Mouse (Mus musculus) retina, postnatal 1 day (tissue): ENCODE results near the gene Sdc4.

Source experiments
- DNase-seq: peaks from one replicate; pipeline ENCODE4 v3.0.0-alpha.2; 2012

Gene Sdc4

GRCm38 (mm10) chr2:164443460-164444000, at the start of gene Sdc4:
Gene Sdc4, minus strand, starts transcription at chr2:164443887.
- no peak for DNase-seq

GRCm38 (mm10) chr2:164487812-164488211, 44.1 kb upstream of the Sdc4 start:
- no peak for DNase-seq

- DNase-seq: no peak
Observed at GRCm38 (mm10) chr2:164487115-164487527, 43.4 kb upstream of the Sdc4 start.

GRCm38 (mm10) chr2:164486258-164487114, 42.8 kb upstream of the Sdc4 start:
- peak; percentile 75 for DNase-seq

DNA sequence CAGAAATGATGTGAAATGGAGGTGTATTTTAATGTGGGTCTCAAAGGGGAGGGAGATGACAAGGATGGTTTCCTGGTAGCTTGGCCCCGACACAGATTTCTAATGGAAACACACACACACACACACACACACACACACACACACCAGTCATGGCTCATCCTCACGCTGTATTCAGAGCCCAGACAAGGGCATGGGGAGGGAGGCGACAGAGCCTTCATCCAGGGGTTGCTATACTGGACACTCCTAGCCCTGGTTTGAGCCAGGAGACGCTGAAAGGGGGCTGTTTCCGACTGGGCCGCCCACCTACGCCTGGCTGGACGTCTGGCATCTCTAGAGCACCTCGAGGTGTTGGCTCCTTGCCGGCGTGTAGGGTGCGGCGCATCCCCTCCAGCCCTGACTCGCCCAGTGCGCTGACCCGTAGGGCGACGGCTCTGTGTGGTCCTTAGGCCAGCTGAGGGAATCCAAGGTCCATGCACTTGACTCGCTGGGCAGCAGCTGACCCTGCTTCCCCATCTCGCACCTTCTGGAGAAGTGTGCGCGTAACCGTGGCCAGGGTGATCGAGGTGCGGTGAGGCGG, 42.1 kb upstream of the Sdc4 start, which contains the start of gene Dbndd2:
Dbndd2 (plus strand) TSS at position 426 of the 577 bp plus-strand sequence.
- no peak for DNase-seq

DNA sequence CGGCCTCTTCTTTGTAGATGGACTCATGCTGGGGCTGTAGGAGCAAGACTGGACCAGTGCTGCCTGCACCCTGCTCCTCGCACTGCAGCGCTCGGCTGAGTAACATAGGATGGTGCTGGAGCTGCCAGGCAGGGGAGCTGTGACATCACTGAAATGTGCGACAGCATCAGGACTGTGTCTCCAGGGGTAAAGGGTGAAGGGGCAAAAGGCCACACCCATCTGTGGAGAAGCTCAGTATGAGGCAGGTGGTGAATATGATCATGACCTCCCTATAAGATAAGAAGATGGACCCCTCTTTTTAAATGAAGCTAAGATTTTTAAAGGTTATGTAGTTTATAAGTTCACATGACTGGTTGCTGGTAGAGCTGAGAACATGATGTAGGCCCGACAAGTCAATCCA, 29.9 kb upstream of the Sdc4 start, which contains the start of gene Trp53tg5:
Trp53tg5 (minus strand) TSS at position 101 of the 400 bp plus-strand sequence.
- DNase-seq: no peak

DNA sequence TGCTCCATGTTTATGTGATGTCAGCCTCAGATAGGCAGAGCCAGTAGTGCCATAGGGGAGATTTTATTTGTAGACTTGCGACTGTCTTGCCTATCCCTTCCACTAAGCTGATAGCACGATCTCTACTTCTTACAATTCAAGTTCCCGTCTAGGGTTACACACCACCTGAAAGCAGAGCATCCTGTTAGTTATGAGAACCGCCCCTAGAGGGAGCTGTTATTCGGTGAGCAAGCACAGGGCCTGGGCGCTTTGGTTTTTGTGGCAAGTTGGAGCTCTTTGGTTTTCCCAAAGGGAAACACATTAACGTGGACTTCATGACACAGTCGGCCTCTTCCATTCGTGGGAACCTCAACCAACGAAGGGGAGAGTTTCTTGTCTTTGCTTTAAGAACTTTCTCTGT, 26.6 kb upstream of the Sdc4 start:
- DNase-seq: peak; percentile 71

DNA sequence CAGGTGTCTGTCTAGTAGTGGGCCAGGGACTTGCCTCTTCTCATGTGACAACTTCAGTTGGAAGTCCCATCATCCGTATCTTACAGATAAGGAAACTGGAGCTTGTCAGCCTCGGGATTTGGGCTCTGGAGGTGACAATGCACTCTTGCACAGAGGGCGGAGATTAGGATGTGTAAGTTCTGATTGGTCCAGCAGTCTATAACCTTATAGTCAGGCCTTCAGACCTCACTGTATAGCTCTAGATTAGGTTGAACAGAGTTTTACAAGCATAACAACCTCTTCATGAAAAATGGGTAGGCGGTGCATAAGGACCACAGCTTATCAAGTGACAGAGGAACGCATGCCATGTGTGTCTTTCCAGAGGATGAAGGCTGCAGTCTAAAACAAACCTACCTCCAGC, 23.1 kb upstream of the Sdc4 start:
- DNase-seq: no peak

- DNase-seq: no peak
Observed at GRCm38 (mm10) chr2:164465161-164465560, 21.5 kb upstream of the Sdc4 start.

- DNase-seq: peak; percentile 99
Observed at GRCm38 (mm10) chr2:164460745-164461551, 17.3 kb upstream of the Sdc4 start, which contains the start of gene Gm20458. Gene Gm20458, plus strand, starts transcription at chr2:164460967.

DNA sequence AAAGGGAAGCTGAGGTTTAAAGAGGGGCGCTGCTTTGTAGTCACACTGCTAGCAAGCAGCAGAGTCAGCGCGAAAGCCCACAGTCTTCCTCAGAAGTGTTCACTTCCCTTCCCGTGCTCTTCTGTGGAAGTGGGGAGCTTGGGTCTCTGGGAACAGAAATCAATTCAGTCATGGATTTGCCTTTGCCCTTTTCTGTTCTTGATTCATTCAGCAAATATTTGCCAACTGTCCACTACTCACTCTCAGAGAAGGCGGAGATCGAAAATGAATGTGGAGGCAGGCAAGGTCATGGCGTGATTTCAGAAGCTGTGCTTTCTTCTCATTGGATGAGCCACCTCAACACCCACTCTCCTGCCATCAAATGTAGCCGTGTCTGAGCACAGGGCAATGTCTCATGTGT, 14.8 kb upstream of the Sdc4 start:
- DNase-seq: no peak

- DNase-seq: no peak
Observed at GRCm38 (mm10) chr2:164457942-164458341, 14.3 kb upstream of the Sdc4 start.

DNA sequence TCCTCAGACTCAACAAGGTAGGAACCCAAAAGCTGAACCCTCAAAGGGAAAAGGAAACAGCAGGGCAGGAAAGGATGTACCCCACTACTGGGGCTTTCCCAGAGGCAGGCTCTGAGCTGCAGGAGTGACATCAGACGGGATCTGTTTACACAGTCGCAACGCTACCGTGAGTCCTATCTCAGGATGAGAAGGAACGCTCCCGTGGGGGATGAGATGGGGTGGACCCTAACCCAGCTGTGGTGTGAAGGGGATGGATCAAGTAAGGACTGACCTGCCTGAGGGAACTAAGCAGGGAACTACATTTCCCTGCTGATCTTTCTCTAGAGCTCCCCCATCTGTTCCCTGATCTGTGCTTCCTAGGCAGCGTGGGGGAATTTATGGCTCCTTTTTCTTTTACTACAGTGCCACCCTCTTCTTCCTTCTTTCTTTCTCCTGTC, 13.2 kb upstream of the Sdc4 start, which contains the start of gene Sys1:
Sys1 (plus strand) TSS at position 101 of the 437 bp plus-strand sequence.
- DNase-seq: peak; percentile 50

DNA sequence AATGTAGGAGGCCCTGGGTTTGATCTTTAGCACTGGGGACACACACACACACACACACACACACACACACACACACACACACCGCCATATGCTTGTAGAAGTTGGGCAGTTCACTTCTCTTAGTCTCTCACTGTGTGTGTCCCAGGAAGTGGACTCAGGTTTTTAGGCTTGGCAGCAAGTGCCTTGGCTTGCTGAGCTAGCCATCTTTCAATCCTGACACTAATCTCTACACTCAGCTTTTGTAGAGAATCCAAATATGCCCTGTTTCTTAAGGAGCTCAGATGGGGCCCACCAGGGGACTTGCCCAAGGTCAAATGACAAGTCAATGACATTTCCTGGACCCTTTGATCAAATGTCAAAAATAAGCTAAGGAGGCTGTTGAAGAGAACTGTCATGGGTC, 12.7 kb upstream of the Sdc4 start:
- no peak for DNase-seq

DNA sequence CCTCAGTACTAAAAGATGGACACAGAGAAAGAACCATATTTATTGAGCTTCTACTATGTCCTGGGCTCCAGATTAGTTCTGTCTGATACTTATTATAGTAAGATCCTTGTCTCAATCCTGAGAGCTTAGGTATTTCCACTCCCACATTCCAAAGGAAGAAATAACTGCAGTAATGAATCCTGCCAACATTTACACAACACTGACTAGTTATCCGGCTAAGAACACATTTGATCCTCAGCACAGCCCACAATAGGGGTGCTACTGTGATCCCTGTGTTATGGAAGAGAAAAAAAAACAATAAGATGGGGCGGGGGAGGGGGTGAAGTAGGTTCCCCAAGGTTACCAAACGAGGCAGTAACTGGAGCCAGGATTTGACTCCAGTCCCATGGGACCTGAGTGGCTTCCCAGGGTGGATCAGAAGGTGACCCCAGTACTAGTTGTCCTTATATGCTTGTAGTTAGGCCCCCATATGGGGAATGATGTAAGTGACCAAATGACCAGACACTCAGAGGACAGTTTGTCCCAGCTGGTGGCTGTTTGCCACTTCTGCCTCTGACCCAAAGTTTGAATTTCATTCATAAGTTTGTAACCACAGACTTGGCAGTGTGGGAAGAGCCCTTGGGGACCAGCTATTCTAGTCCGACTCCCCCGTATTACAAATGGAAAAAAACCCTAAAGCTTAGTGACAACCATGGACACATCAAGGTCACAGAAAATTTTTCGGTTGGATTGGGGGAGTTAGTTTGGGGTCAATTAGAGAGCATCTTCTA, 11.9 kb upstream of the Sdc4 start:
- no peak for DNase-seq

DNA sequence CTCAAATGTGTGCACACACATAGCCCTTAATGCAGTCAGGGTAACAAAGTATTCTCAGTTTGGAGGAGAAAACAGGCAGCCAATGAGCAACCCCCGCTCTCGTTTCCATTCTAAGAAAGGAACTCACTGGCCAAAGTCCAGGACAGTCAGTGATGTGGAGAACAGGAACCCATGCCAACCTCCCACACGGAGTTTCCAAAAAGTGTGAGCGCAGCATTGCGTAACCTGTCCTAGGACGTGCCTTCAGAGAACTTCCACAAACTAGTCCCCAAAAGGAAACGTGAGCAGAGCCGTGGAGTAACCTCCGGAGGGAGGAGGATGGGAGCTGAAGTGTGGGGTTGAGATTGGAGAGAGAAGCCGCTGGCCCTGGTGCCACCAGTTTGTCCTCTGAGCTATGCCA, 11.2 kb upstream of the Sdc4 start:
- DNase-seq: no peak

GRCm38 (mm10) chr2:164453887-164454500, 10.3 kb upstream of the Sdc4 start:
- no peak for DNase-seq

DNA sequence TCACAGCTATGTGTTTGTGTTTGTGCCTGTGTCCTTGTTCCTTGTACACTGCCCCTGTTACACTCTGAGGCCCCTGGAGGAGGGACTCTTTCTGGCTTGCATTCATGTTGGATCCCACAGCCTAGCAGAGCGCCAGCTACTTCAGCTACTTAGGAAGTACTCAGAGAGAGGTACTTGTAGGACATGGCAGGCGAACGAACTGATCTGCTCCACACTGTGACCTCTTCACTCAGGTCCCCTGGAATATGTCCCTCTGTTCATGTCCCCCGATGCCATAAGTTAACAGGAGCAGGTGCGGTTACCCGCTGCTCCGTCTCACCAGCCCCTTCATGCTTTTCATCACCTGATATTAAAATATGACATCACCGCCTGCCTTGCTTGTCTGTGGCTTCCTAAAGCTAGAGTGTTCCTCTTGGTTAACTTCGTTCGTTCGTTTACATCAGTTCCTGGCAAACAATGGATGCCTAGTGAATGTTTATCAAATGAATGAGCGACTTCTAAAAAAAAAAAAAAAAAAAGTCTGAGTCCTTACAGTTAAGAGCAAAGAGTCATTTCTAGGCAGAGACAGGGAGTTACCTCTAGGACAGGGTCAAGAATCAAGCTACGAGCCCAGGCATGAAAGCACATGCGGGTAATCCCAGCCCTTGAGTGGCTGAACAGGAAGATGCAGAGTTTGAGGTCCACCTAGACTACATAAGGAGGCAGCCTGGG, 9.5 kb upstream of the Sdc4 start:
- no peak for DNase-seq

- DNase-seq: no peak
Observed at GRCm38 (mm10) chr2:164452000-164452676, 8.5 kb upstream of the Sdc4 start.

- DNase-seq: no peak
Observed at GRCm38 (mm10) chr2:164449341-164450042, 5.8 kb upstream of the Sdc4 start.
